Mouse (Mus musculus) cerebellum, adult 11 months (tissue): ENCODE data around the gene Treml4.
"Not testable (repeated sequence)": the region's sequence is repeated elsewhere in the genome, so short reads cannot be mapped to it uniquely, and the experiment has no call there.

Source experiments
- DNase-seq: peaks from one replicate; pipeline ENCODE4 v3.0.0; 2022

The Treml4 gene

GRCm38 (mm10) chr17:48275736-48276135 is 11.6 kb downstream of the Treml4 start:
- DNase-seq: no peak

GRCm38 (mm10) chr17:48278381-48278780 is 14.3 kb downstream of the Treml4 start:
- no peak for DNase-seq

GRCm38 (mm10) chr17:48279002-48279401 is 14.9 kb downstream of the Treml4 start:
- DNase-seq: no peak

DNA sequence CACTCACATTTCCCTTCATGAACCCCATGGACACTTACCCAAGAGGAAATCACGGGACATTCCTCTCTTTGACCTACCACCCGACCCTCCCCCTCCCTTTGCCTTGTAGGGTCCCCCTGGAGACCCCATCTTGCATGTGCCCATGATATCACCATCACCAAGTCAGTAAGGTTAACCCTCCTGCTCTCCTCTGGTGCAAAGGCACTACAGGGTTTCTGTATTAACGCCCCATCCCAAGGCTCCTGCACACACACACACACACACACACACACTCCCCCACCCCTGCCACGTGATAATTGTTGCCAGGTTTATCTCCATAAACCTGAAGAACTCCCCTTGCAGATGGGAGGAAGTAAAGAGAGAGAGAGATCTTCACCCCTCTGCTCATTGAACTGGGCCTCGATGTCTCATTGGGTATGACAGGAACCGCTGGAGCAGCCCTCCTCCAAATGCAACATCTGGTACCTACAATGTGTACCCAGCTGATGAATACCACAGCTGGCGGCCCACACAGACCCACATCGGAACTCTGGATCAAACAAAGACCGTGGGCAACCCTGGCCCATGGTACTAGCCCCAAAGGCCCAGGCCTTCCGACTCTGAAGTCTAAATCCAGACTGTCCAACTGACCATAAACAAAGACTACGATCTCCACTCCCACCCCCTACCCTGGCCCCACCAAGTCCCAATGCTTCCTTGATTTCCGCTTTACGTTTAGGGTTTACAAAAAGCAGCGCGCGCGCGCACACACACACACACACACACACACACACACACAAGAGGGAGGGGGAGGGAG is 17.0 kb downstream of the Treml4 start:
- DNase-seq: no peak

GRCm38 (mm10) chr17:48281739-48282085 is 17.6 kb downstream of the Treml4 start:
- no peak for DNase-seq

- no peak for DNase-seq
These were observed 22.7 kb downstream of the Treml4 start for GRCm38 (mm10) chr17:48286765-48287164.

DNA sequence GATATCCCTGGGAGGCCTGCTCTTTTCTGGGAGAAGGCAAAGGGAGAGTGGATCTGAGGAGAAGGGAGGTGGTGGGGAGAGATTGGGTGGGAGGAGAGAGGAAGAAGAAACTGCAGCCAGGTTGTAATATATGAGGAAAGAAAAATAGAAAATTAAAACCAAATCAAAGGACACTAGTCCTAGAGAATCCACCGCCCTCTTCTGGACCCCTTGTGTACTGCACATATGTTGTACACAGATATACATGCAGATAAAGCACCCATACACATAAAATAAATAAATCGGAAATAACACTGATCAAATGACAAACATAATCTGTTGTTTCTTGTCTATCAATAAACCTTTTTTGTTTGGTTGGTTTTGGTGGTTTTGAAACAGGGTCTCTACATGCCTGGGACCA is 23.2 kb downstream of the Treml4 start:
- DNase-seq: no peak

DNA sequence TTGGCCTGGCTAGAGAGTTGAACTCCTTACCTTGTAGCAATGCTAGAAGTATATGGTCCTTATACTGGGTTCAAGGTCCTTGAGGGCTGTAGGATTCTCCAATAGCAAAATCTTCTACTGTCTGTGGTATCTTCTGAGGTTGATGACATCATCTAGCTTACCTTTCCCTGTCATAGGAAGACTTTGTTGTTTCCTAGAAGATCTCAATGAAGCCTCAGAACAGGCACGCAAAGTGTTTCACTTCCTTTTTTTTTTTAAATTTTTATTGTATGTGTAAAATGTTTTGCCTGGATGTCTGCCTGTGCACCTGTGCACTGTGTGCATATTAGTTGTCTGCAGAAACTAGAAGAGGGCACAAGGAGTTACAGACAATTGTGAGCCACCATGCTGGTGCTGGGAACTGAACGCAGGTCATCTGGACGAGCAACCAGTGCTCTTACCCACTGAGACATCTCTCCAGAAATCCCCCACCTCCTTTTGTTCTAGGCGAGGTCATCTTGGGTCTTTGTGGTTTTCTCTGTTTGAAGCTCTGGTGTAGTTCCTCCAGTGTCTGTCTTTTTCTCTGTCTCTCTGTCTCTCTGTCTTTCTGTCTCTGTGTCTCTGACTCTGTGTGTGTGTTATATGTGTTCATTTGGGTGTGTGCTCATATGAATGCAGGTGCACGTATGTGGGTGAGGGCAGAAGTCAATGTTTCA is 29.6 kb downstream of the Treml4 start:
- no peak for DNase-seq

- DNase-seq: no peak
These were observed 35.1 kb downstream of the Treml4 start, which contains the start of gene Treml2 for GRCm38 (mm10) chr17:48299203-48299602. Treml2 (plus strand) TSS chr17:48299498.

- no peak for DNase-seq
These were observed 35.7 kb downstream of the Treml4 start for GRCm38 (mm10) chr17:48299756-48300155.

GRCm38 (mm10) chr17:48300199-48300598 is 36.1 kb downstream of the Treml4 start:
- no peak for DNase-seq

GRCm38 (mm10) chr17:48300861-48301260 is 36.8 kb downstream of the Treml4 start:
- DNase-seq: no peak

- no peak for DNase-seq
These were observed 37.7 kb downstream of the Treml4 start for GRCm38 (mm10) chr17:48301792-48302191.

DNA sequence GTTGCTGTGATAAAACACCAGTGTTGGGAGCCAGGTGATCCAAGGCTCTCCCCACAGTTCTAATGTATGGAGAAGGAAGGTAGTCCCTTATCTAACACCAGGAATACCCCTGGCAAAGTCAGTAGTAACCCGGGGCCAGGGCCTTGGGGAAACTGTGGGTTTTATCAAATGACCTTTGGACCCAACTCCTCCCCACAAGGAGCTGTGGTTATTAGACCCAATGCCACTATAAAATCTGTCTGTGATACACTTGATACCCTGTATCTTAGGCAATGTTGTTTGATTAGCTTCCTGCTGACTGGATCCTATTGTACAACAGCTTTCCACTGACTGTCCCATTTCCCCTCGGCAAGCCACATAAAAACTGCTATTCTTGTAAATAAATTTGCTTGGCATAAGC is 48.0 kb downstream of the Treml4 start:
- no peak for DNase-seq

- not testable (repeated sequence) for DNase-seq
These were observed 51.9 kb downstream of the Treml4 start, which contains the start of gene B430306N03Rik for GRCm38 (mm10) chr17:48315905-48316579. B430306N03Rik (plus strand) TSS chr17:48316141.

- no peak for DNase-seq
These were observed 54.6 kb downstream of the Treml4 start for GRCm38 (mm10) chr17:48318686-48319085.

DNA sequence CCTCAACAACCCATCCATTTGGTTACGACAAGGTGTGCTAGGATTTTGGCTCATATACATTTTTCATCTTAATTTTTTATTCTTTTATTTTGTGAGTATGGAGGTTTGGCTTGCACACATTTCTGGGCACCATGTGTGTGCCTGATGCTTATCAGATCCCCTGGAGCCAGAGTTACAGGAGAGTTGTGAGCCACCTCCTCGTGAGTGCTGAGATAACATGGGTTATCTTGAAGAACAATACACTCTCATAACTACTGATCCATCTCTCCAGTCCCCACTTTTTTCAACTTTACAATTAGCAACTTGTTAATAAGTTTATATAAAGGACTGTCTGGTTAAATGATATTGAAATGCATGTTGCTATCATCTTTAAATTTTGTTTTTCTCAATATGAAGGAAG is 57.2 kb downstream of the Treml4 start:
- no peak for DNase-seq

DNA sequence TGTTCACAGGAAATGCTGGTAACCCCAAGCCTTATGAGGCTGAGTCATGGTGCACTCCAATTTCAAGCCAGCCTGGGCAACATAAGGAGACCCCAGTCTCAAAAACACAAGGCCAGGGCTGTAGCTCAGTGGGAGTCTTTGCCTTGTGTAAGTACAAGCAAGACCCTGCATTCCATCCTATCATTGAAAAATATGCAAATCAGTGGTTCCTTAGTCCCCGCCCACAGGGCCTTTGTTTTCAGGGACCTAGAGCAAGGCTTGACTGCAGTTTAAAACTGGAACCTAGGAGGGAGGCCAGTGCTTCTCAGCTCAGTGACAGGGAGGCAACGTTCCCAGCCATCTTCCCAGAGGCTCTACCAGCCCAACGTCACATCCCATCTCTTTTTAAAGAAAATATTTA is 59.1 kb downstream of the Treml4 start:
- no peak for DNase-seq

- no peak for DNase-seq
These were observed 60.2 kb downstream of the Treml4 start for GRCm38 (mm10) chr17:48324258-48324657.
